ENCODE assay signal across 11 mouse cellular contexts in the genomic region with DNA sequence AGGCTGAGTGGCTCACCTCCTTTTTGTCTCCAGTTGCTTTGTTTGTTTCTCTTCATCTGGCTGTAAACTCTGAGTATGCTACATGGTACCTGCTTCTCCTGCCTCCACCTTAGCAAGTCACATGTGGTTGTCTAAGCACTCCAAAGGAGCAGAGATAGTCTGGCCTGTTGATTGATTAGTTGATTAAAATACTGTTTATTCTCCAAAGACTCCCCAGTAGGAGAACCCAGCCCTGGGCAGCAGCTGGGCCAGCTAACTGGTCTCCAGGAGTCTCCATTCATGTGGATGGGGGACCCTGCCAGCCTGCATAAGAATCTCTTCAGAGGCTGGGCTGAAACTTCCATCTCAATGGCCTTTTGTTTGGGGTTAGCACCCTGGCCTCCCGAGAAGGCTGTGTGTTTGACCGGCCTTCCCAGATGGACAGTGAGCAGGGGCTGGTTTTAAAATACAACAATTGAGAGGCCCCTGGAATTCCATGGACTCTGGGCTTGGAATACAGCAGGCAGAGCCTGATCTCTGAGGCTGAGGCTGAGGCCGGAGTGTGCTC. TPM values are rescaled to one million over a fixed set of nuclear protein-coding genes. Genes with fewer than 3 reads are reported as not detected.
DNase-seq lines count a peak whose midpoint lies in the region; ATAC-seq lines count a peak whose summit lies in the region.
"Had no signal": no experiment of that assay in that cellular context is flagged by ENCODE, and none has a peak within 500 bp of the region (broad histone marks: within the 10 kb centered on the region; RNA-seq: fewer than 3 reads in every experiment).

No protein-coding gene starts in this region.

- DNase-seq in kidney, adult 18-20 months, result no peak
- peak; percentile 66 for DNase-seq in embryo, embryonic 10 days (ENCODE audit: low spot score)
- DNase-seq in adrenal gland, postnatal 4 days (ENCODE audit: low spot score in 2 of 2), result no peak
- DNase-seq in left cerebral cortex, postnatal 4 days, result no peak
- DNase-seq in urinary bladder, postnatal 25 days (ENCODE audit: low spot score), result no peak
- DNase-seq: adrenal gland, postnatal 36 days had no signal

- no peak for ATAC-seq in kidney, embryonic 16.5 days (ENCODE audit: low FRiP score, low TSS enrichment)
- ATAC-seq in forebrain, embryonic 12.5 days (ENCODE audit: low FRiP score), result no peak
- ATAC-seq in midbrain, embryonic 13.5 days, result 0 out of 2 replicates have a peak, but pooled peaks have one; percentile 25

- no peaks in the 10 kb centered on the region for H3K36me3 ChIP-seq in kidney, embryonic 16.5 days (ENCODE audit: insufficient read depth, low read length)
- no peaks in the 10 kb centered on the region for H3K36me3 ChIP-seq in forebrain, embryonic 12.5 days (replicated peaks)
- no peaks in the 10 kb centered on the region for H3K36me3 ChIP-seq in midbrain, embryonic 13.5 days

- no peak overlapping the region for H3K9ac ChIP-seq in kidney, embryonic 16.5 days (replicated peaks; ENCODE audit: low read length)
- H3K9ac ChIP-seq in forebrain, embryonic 12.5 days, result no peak overlapping the region
- 0 out of 2 replicates have a peak overlapping the region, but pooled peaks have one; percentile 42 for H3K9ac ChIP-seq in midbrain, embryonic 13.5 days (replicated peaks)

- H3K4me3 ChIP-seq in kidney, embryonic 16.5 days (ENCODE audit: low read length), result no peak overlapping the region
- H3K4me3 ChIP-seq in forebrain, embryonic 12.5 days (replicated peaks), result no peak overlapping the region
- no peak overlapping the region for H3K4me3 ChIP-seq in midbrain, embryonic 13.5 days (replicated peaks)
- H3K4me3 ChIP-seq: left cerebral cortex, adult 2 months; megakaryocyte, embryonic 14.5 days had no signal

- peak overlapping the region; percentile 64 for H3K27ac ChIP-seq in kidney, embryonic 16.5 days (ENCODE audit: low read length)
- peak overlapping the region; percentile 47 for H3K27ac ChIP-seq in forebrain, embryonic 12.5 days
- peak overlapping the region; percentile 52 for H3K27ac ChIP-seq in midbrain, embryonic 13.5 days
- H3K27ac ChIP-seq: left cerebral cortex, adult 2 months had no signal

- H3K9me3 ChIP-seq in kidney, embryonic 16.5 days (ENCODE audit: low read length), result no peaks in the 10 kb centered on the region
- H3K9me3 ChIP-seq in forebrain, embryonic 12.5 days, result no peaks in the 10 kb centered on the region
- no peaks in the 10 kb centered on the region for H3K9me3 ChIP-seq in midbrain, embryonic 13.5 days
- H3K9me3 ChIP-seq: megakaryocyte, embryonic 14.5 days had no signal

- H3K4me2 ChIP-seq in kidney, embryonic 16.5 days (replicated peaks; ENCODE audit: low read depth, low read length), result no peak overlapping the region
- H3K4me2 ChIP-seq in forebrain, embryonic 12.5 days, result peak overlapping the region; percentile 6; the same call in 1 of the 2 replicates
- H3K4me2 ChIP-seq in midbrain, embryonic 13.5 days (replicated peaks), result no peak overlapping the region

- H3K4me1 ChIP-seq in kidney, embryonic 16.5 days (ENCODE audit: insufficient read depth, low read length), result peaks cover 27% of the 10 kb centered on the region; the same call in 1 of the 2 replicates
- H3K4me1 ChIP-seq in forebrain, embryonic 12.5 days, result peaks cover 33% of the 10 kb centered on the region
- peaks cover 35% of the 10 kb centered on the region for H3K4me1 ChIP-seq in midbrain, embryonic 13.5 days (replicated peaks)

- WGBS in kidney, embryonic 16.5 days, result 41% methylated on average over 3 of the region's 3 CpGs
- 3% methylated on average over 3 of the region's 3 CpGs for WGBS in forebrain, embryonic 12.5 days
- WGBS in midbrain, embryonic 13.5 days, result 13% methylated on average over 3 of the region's 3 CpGs

- intact Hi-C loops in left cerebral cortex, postnatal 4 days (cut with DNase I), result no loop called here

- no peaks in the 10 kb centered on the region for H3K27me3 ChIP-seq in kidney, embryonic 16.5 days (ENCODE audit: insufficient read depth, low read length)
- no peaks in the 10 kb centered on the region for H3K27me3 ChIP-seq in forebrain, embryonic 12.5 days
- H3K27me3 ChIP-seq in midbrain, embryonic 13.5 days, result no peaks in the 10 kb centered on the region
- H3K27me3 ChIP-seq: megakaryocyte, embryonic 14.5 days had no signal

RNA-seq across cellular contexts. Expression of a gene that starts 13.4 kb away (rescaled TPM):
- polyA plus RNA-seq in kidney, embryonic 16.5 days (2015; fragmentation: Nextera tagmentation; extraction: Ambion mirVana), result 67.2 and 69.0 TPM in 2 replicates
- 38.2 and 43.9 TPM in 2 replicates for polyA plus RNA-seq in forebrain, embryonic 12.5 days (2016; fragmentation: Nextera tagmentation; extraction: Ambion mirVana)
- 31.9 and 33.7 TPM in 2 replicates for polyA plus RNA-seq in midbrain, embryonic 13.5 days (2015; fragmentation: Nextera tagmentation; extraction: Ambion mirVana)
- 10 to 100 TPM; 47.3 to 51.0 TPM for total RNA-seq in adrenal gland, postnatal 4 days (2021)
- total RNA-seq in left cerebral cortex, postnatal 4 days (2021), result 10 to 100 TPM; 43.4 to 45.2 TPM
